ENCODE assay signal across 30 mouse cellular contexts in the genomic region with DNA sequence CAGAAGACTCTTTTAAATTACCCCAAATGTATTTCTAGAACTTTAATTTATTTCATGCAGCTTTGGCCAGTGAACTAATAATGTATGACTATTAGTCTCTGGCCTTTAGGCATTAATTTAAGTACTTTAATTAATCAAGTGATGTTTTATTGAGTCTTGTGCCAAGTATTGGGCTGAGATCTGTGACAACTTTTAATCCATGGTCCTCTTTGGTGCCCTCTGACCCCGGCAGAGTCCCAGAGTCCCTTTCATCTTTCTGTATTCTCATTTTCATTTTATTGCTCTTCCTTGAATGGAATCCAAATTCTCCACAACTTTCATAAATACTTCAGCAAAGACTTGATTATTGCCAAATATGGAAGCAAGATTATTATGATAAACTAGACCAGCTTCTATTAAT. TPM values are rescaled to one million over a fixed set of nuclear protein-coding genes. Genes with fewer than 3 reads are reported as not detected.
DNase-seq lines count a peak whose midpoint lies in the region; ATAC-seq and TF ChIP-seq lines count a peak whose summit lies in the region.
"Had no signal": no experiment of that assay in that cellular context is flagged by ENCODE, and none has a peak within 500 bp of the region (broad histone marks: within the 10 kb centered on the region; RNA-seq: fewer than 3 reads in every experiment).

No protein-coding gene starts in this region.

- H3K4me3 ChIP-seq in kidney, embryonic 16.5 days (ENCODE audit: low read length), result no peak overlapping the region
- H3K4me3 ChIP-seq in lung, postnatal 0 days (ENCODE audit: low read depth, low read length), result no peak overlapping the region
- no peak overlapping the region for H3K4me3 ChIP-seq in lung, adult 2 months (replicated peaks; ENCODE audit: extremely low read depth, low read depth, low read length)
- H3K4me3 ChIP-seq in limb, embryonic 10.5 days, result no peak overlapping the region
- H3K4me3 ChIP-seq: forebrain, embryonic 13.5 days; heart, embryonic 10.5 days; heart, embryonic 15.5 days; intestine, embryonic 15.5 days; liver, embryonic 12.5 days; stomach, embryonic 15.5 days had no signal

- H3K27me3 ChIP-seq in kidney, embryonic 16.5 days (ENCODE audit: insufficient read depth, low read length), result no peaks in the 10 kb centered on the region
- no peaks in the 10 kb centered on the region for H3K27me3 ChIP-seq in lung, postnatal 0 days (replicated peaks; ENCODE audit: insufficient read depth, low read length)
- H3K27me3 ChIP-seq in limb, embryonic 10.5 days (ENCODE audit: low read depth, poor library complexity, severe bottlenecking), result no peaks in the 10 kb centered on the region
- H3K27me3 ChIP-seq: forebrain, embryonic 13.5 days; heart, embryonic 15.5 days; intestine, embryonic 15.5 days; liver, embryonic 12.5 days; stomach, embryonic 15.5 days had no signal

- no peaks in the 10 kb centered on the region for H3K36me3 ChIP-seq in kidney, embryonic 16.5 days (ENCODE audit: insufficient read depth, low read length)
- no peaks in the 10 kb centered on the region for H3K36me3 ChIP-seq in lung, postnatal 0 days (ENCODE audit: insufficient read depth, low read length)
- H3K36me3 ChIP-seq in limb, embryonic 10.5 days, result no peaks in the 10 kb centered on the region
- H3K36me3 ChIP-seq: heart, embryonic 10.5 days; heart, embryonic 15.5 days; intestine, embryonic 15.5 days; liver, embryonic 12.5 days; stomach, embryonic 15.5 days had no signal

- WGBS in kidney, embryonic 16.5 days, result 58% methylated on average over 1 of the region's 1 CpGs
- 71% methylated on average over 1 of the region's 1 CpGs for WGBS in lung, postnatal 0 days
- WGBS in lung, adult 2 months, result 85% methylated on average over 1 of the region's 1 CpGs
- 83% methylated on average over 1 of the region's 1 CpGs for WGBS in limb, embryonic 10.5 days

- no peak for TF ChIP-seq EP300 in lung, postnatal 0 days (IDR thresholded peaks at IDR 0.05)

- no peak for TF ChIP-seq POLR2A in lung, adult 2 months (IDR thresholded peaks at IDR 0.05; ENCODE audit: borderline replicate concordance, extremely low read depth, low read depth, low read length)

- ATAC-seq in kidney, embryonic 16.5 days (ENCODE audit: low FRiP score, low TSS enrichment), result peak; percentile 69
- ATAC-seq in lung, postnatal 0 days, result no peak
- ATAC-seq: forebrain, embryonic 13.5 days; hindbrain, postnatal 0 days; intestine, embryonic 15.5 days; liver, embryonic 12.5 days; liver, postnatal 0 days; midbrain, embryonic 16.5 days had no signal

- DNase-seq in kidney, adult 18-20 months, result no peak
- DNase-seq in lung, postnatal 0 days (ENCODE audit: low spot score), result peak; percentile 6
- no peak for DNase-seq in lung, adult 2 months
- peak; percentile 60 for DNase-seq in kidney, postnatal 14 days
- DNase-seq in kidney, postnatal 4 days, result peak; percentile 73 to 84
- no peak for DNase-seq in limb, embryonic 10.5 days (ENCODE audit: low spot score)
- DNase-seq: adrenal gland, postnatal 14 days; B cell, adult 2 months; cerebellum, adult 11 months; cerebellum, adult 9-10 months; cerebellum, postnatal 36 days; gastrocnemius, postnatal 25 days; heart, adult 11 months; liver, postnatal 0 days; right cerebral cortex, postnatal 25 days; thymus, adult 18-20 months; thymus, postnatal 25 days had no signal

- H3K9me3 ChIP-seq in kidney, embryonic 16.5 days (ENCODE audit: low read length), result no peaks in the 10 kb centered on the region
- H3K9me3 ChIP-seq in lung, postnatal 0 days (ENCODE audit: low read length), result no peaks in the 10 kb centered on the region
- no peaks in the 10 kb centered on the region for H3K9me3 ChIP-seq in limb, embryonic 10.5 days (replicated peaks)
- H3K9me3 ChIP-seq: forebrain, embryonic 13.5 days; heart, embryonic 10.5 days; heart, embryonic 15.5 days; intestine, embryonic 15.5 days; liver, embryonic 12.5 days; stomach, embryonic 15.5 days had no signal

- H3K4me1 ChIP-seq in kidney, embryonic 16.5 days (ENCODE audit: insufficient read depth, low read length), result no peaks in the 10 kb centered on the region
- H3K4me1 ChIP-seq in lung, postnatal 0 days (ENCODE audit: insufficient read depth, low read depth, low read length), result no peaks in the 10 kb centered on the region
- no peaks in the 10 kb centered on the region for H3K4me1 ChIP-seq in lung, adult 2 months (ENCODE audit: control insufficient read depth, insufficient read depth, low read length)
- H3K4me1 ChIP-seq in limb, embryonic 10.5 days, result no peaks in the 10 kb centered on the region
- H3K4me1 ChIP-seq: forebrain, embryonic 13.5 days; heart, embryonic 10.5 days; heart, embryonic 15.5 days; intestine, embryonic 15.5 days; liver, embryonic 12.5 days; stomach, embryonic 15.5 days had no signal

- TF ChIP-seq CTCF in lung, postnatal 0 days (IDR thresholded peaks at IDR 0.05), result no peak
- TF ChIP-seq CTCF in lung, adult 2 months (IDR thresholded peaks at IDR 0.05; ENCODE audit: insufficient read depth, low read length), result no peak

- no peak overlapping the region for H3K9ac ChIP-seq in kidney, embryonic 16.5 days (replicated peaks; ENCODE audit: low read length)
- H3K9ac ChIP-seq in lung, postnatal 0 days (replicated peaks; ENCODE audit: low read depth), result no peak overlapping the region
- H3K9ac ChIP-seq: forebrain, embryonic 13.5 days; heart, embryonic 15.5 days; intestine, embryonic 15.5 days; liver, embryonic 12.5 days; liver, postnatal 0 days; stomach, embryonic 15.5 days had no signal

- H3K27ac ChIP-seq in kidney, embryonic 16.5 days (ENCODE audit: low read length), result no peak overlapping the region
- no peak overlapping the region for H3K27ac ChIP-seq in lung, postnatal 0 days (ENCODE audit: low read length)
- no peak overlapping the region for H3K27ac ChIP-seq in limb, embryonic 10.5 days
- H3K27ac ChIP-seq: forebrain, embryonic 13.5 days; heart, embryonic 10.5 days; heart, embryonic 15.5 days; hindbrain, postnatal 0 days; intestine, embryonic 15.5 days; liver, embryonic 12.5 days; stomach, embryonic 15.5 days had no signal

- no peak overlapping the region for H3K4me2 ChIP-seq in kidney, embryonic 16.5 days (replicated peaks; ENCODE audit: low read depth, low read length)
- no peak overlapping the region for H3K4me2 ChIP-seq in lung, postnatal 0 days (replicated peaks; ENCODE audit: low read depth, low read length)
- H3K4me2 ChIP-seq: forebrain, embryonic 13.5 days; heart, embryonic 15.5 days; intestine, embryonic 15.5 days; liver, embryonic 12.5 days; stomach, embryonic 15.5 days had no signal

RNA-seq across cellular contexts. Expression of gene C030005K15Rik, which starts 5.9 kb away (rescaled TPM):
- not detected in 2 replicates for polyA plus RNA-seq in kidney, embryonic 16.5 days (2015; fragmentation: Nextera tagmentation; extraction: Ambion mirVana)
- polyA plus RNA-seq in lung, postnatal 0 days (2015; fragmentation: Nextera tagmentation; extraction: Ambion mirVana), result not detected in 2 replicates
- not detected in 2 replicates for polyA plus RNA-seq in lung, adult 2 months (2012; rRNA removed)
- not detected in 2 replicates for polyA plus RNA-seq in limb, embryonic 10.5 days (2016; fragmentation: Nextera tagmentation; extraction: Ambion mirVana)
- polyA plus RNA-seq: embryonic facial prominence, embryonic 11.5 days; forebrain, embryonic 13.5 days; heart, embryonic 10.5 days; heart, embryonic 15.5 days; hindbrain, embryonic 11.5 days; hindbrain, postnatal 0 days; intestine, embryonic 15.5 days; limb, embryonic 14.5 days; liver, embryonic 12.5 days; liver, postnatal 0 days; midbrain, embryonic 16.5 days; neural tube, embryonic 11.5 days; stomach, embryonic 15.5 days had no signal

RNA-seq across cellular contexts. Expression of gene Ccer1, which starts 27.8 kb away (rescaled TPM):
- not detected in 2 replicates for polyA plus RNA-seq in kidney, embryonic 16.5 days (2015; fragmentation: Nextera tagmentation; extraction: Ambion mirVana)
- polyA plus RNA-seq in lung, postnatal 0 days (2015; fragmentation: Nextera tagmentation; extraction: Ambion mirVana), result not detected in 2 replicates
- not detected in 2 replicates for polyA plus RNA-seq in lung, adult 2 months (2012; rRNA removed)
- not detected in 2 replicates for polyA plus RNA-seq in limb, embryonic 10.5 days (2016; fragmentation: Nextera tagmentation; extraction: Ambion mirVana)
- polyA plus RNA-seq: embryonic facial prominence, embryonic 11.5 days; forebrain, embryonic 13.5 days; heart, embryonic 10.5 days; heart, embryonic 15.5 days; hindbrain, embryonic 11.5 days; hindbrain, postnatal 0 days; intestine, embryonic 15.5 days; limb, embryonic 14.5 days; liver, embryonic 12.5 days; liver, postnatal 0 days; midbrain, embryonic 16.5 days; neural tube, embryonic 11.5 days; stomach, embryonic 15.5 days had no signal

Comparison
In these comparisons a context has a peak if more than half of its experiments do, and no peak if none do; other contexts are left out.
1. DNase-seq: peak in lung, postnatal 0 days (single experiment), kidney, postnatal 14 days (single experiment) and kidney, postnatal 4 days (2 of 2); none in kidney, adult 18-20 months (single experiment), lung, adult 2 months (single experiment) and limb, embryonic 10.5 days (single experiment).